Mouse (Mus musculus) cerebellum, adult 2 months (tissue): ENCODE data around the gene Asic5.

Source experiments
- CTCF ChIP-seq: fragments of 200-500 bp; IDR thresholded peaks from 2 replicates; pipeline ENCODE4 v1.5.1; 2011; ENCODE audit warnings: low read depth, mild to moderate bottlenecking, control low read depth, low read length, moderate library complexity, borderline replicate concordance; ENCODE audit not compliant: insufficient read depth
- POLR2A ChIP-seq: fragments of 200-500 bp; IDR thresholded peaks from 2 replicates; pipeline ENCODE4 v1.6.1; 2011; ENCODE audit warnings: low read length, control low read depth, borderline replicate concordance; ENCODE audit not compliant: insufficient read depth

DNA sequence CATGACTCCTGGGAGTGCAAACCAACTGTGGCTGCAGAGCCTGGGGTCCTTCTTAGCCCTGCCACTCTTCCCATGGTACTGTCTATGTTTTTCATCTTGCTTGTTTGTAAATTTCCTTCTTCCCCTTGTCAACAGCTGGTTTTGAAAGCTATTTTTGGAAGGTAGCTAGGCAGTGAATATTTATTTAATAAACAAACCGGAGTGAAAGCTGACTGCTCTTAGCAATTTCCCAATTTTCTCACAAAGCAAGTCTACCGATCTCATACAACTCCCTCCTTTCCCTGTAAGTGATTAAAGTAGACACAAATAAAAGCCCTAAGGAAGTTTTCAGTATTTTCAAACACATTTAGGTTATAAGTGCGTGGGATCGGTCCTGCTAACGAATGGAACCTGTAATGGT is 62.8 kb downstream of the Asic5 start:
- TF ChIP-seq POLR2A (no peak), CTCF (no peak)
